ENCODE assay signal across 10 mouse cellular contexts in genomic region chr8:71593556-71594323, GRCm38 (mm10). TPM values are rescaled to one million over a fixed set of nuclear protein-coding genes. Genes with fewer than 3 reads are reported as not detected.
A peak's percentile ranks its signal among the peaks of the same experiment; 100 is the strongest.
DNase-seq lines count a peak whose midpoint lies in the region; ATAC-seq and TF ChIP-seq lines count a peak whose summit lies in the region.
"Had no signal": no experiment of that assay in that cellular context is flagged by ENCODE, and none has a peak within 500 bp of the region (broad histone marks: within the 10 kb centered on the region; RNA-seq: fewer than 3 reads in every experiment).

No protein-coding gene starts in this region.

- peaks cover 8% of the 10 kb centered on the region for H3K79me2 ChIP-seq in myocyte (ENCODE audit: control insufficient read depth, insufficient read depth)

- H3K4me2 ChIP-seq in lung, embryonic 15.5 days: peak overlapping the region; percentile 89; the same call in 1 of the 2 replicates
- H3K4me2 ChIP-seq in myocyte (ENCODE audit: low read depth): no peak overlapping the region

- H3K27me3 ChIP-seq in lung, embryonic 15.5 days: no peaks in the 10 kb centered on the region
- no peaks in the 10 kb centered on the region for H3K27me3 ChIP-seq in myocyte (ENCODE audit: control insufficient read depth, insufficient read depth, insufficient read length)

- no peak overlapping the region for H3ac ChIP-seq in myocyte (ENCODE audit: control insufficient read depth, insufficient read length)

- no peak overlapping the region for H3K27ac ChIP-seq in lung, embryonic 15.5 days

- no peak for TF ChIP-seq POLR2A in lung, adult 2 months (IDR thresholded peaks at IDR 0.05; ENCODE audit: borderline replicate concordance, extremely low read depth, low read depth, low read length)
- no peak for TF ChIP-seq POLR2A in myocyte (IDR thresholded peaks at IDR 0.05; ENCODE audit: insufficient read length, low read depth)

- ATAC-seq in lung, embryonic 15.5 days (ENCODE audit: borderline replicate concordance, extremely low read depth, low FRiP score, low TSS enrichment): no peak

- H3K9me3 ChIP-seq in lung, embryonic 15.5 days: no peaks in the 10 kb centered on the region

- DNase-seq in cerebellum, postnatal 14 days: peak; percentile 38 to 51
- no peak for DNase-seq in cerebellum, adult 18-20 months
- DNase-seq in lung, adult 2 months: no peak
- peak; percentile 52 for DNase-seq in kidney, postnatal 10 days
- no peak for DNase-seq in frontal cortex, postnatal 36 days (ENCODE audit: low spot score in 2 of 2)
- DNase-seq in thymus, postnatal 0 days (ENCODE audit: low spot score): no peak
- DNase-seq: cerebellum, adult 2 months had no signal

- no peak for TF ChIP-seq CTCF in lung, adult 2 months (IDR thresholded peaks at IDR 0.05; ENCODE audit: insufficient read depth, low read length)

- H3K36me3 ChIP-seq in lung, embryonic 15.5 days: no peaks in the 10 kb centered on the region; the same call in 1 of the 2 replicates
- H3K36me3 ChIP-seq in myocyte (ENCODE audit: control insufficient read depth, insufficient read depth): no peaks in the 10 kb centered on the region

- 88% methylated on average over 8 of the region's 8 CpGs for WGBS in lung, embryonic 15.5 days
- 87% methylated on average over 8 of the region's 8 CpGs for WGBS in lung, adult 2 months

- peak overlapping the region; percentile 72; the same call in 1 of the 2 replicates for H3K4me3 ChIP-seq in lung, embryonic 15.5 days
- H3K4me3 ChIP-seq in lung, adult 2 months (replicated peaks; ENCODE audit: extremely low read depth, low read depth, low read length): no peak overlapping the region
- H3K4me3 ChIP-seq in myocyte: peak overlapping the region; percentile 73

- no peak overlapping the region for H3K9ac ChIP-seq in lung, embryonic 15.5 days

- peaks cover 28% of the 10 kb centered on the region for H3K4me1 ChIP-seq in lung, embryonic 15.5 days
- peaks cover 7% of the 10 kb centered on the region for H3K4me1 ChIP-seq in lung, adult 2 months (ENCODE audit: control insufficient read depth, insufficient read depth, low read length)

TF ChIP-seq in myocyte, 11 proteins besides CTCF, POLR2A, EP300 and RAD21:
- TF ChIP-seq POLR2AphosphoS2 (IDR thresholded peaks at IDR 0.05; ENCODE audit: insufficient read length, low read depth) (peak; percentile 62), TCF3 (IDR thresholded peaks at IDR 0.05; ENCODE audit: insufficient read length, low read depth) (no peak), REST (IDR thresholded peaks at IDR 0.05; ENCODE audit: insufficient read depth, insufficient read length) (no peak), MAX (IDR thresholded peaks at IDR 0.05; ENCODE audit: low read depth) (no peak), TCF12 (IDR thresholded peaks at IDR 0.05; ENCODE audit: insufficient read depth, poor library complexity, severe bottlenecking) (no peak)

RNA-seq across cellular contexts. Expression of gene Pgls, which starts 1.8 kb away (rescaled TPM):
- 228 and 230 TPM in 2 replicates for polyA plus RNA-seq in lung, embryonic 15.5 days (2015; fragmentation: Nextera tagmentation; extraction: Ambion mirVana)
- 140 TPM in 2 replicates for polyA plus RNA-seq in lung, adult 2 months (2012; rRNA removed)
- polyA plus RNA-seq in myocyte (2012; fragmentation: generic; extraction: Trizol): 248 TPM
- polyA plus RNA-seq in thymus, postnatal 0 days (2015; fragmentation: Nextera tagmentation; extraction: Ambion mirVana): 340 and 346 TPM in 2 replicates

RNA-seq across cellular contexts. Expression of gene Fam129c, which starts 3.7 kb away (rescaled TPM):
- 3.1 and 3.4 TPM in 2 replicates for polyA plus RNA-seq in lung, embryonic 15.5 days (2015; fragmentation: Nextera tagmentation; extraction: Ambion mirVana)
- polyA plus RNA-seq in lung, adult 2 months (2012; rRNA removed): 4.8 and 5.4 TPM in 2 replicates
- polyA plus RNA-seq in myocyte (2012; fragmentation: generic; extraction: Trizol): 2.9 TPM
- 9.4 and 11.2 TPM in 2 replicates for polyA plus RNA-seq in thymus, postnatal 0 days (2015; fragmentation: Nextera tagmentation; extraction: Ambion mirVana)

RNA-seq across cellular contexts. Expression of gene Colgalt1, which starts 17.1 kb away (rescaled TPM):
- 77.9 and 79.3 TPM in 2 replicates for polyA plus RNA-seq in lung, embryonic 15.5 days (2015; fragmentation: Nextera tagmentation; extraction: Ambion mirVana)
- 172 and 200 TPM in 2 replicates for polyA plus RNA-seq in lung, adult 2 months (2012; rRNA removed)
- polyA plus RNA-seq in myocyte (2012; fragmentation: generic; extraction: Trizol): 87.0 TPM
- polyA plus RNA-seq in thymus, postnatal 0 days (2015; fragmentation: Nextera tagmentation; extraction: Ambion mirVana): 37.9 and 38.9 TPM in 2 replicates

RNA-seq across cellular contexts. Expression of gene Slc27a1, which starts 25.1 kb away (rescaled TPM):
- polyA plus RNA-seq in lung, embryonic 15.5 days (2015; fragmentation: Nextera tagmentation; extraction: Ambion mirVana): 34.3 and 36.7 TPM in 2 replicates
- polyA plus RNA-seq in lung, adult 2 months (2012; rRNA removed): 73.5 and 101 TPM in 2 replicates
- 33.9 TPM for polyA plus RNA-seq in myocyte (2012; fragmentation: generic; extraction: Trizol)
- 32.4 and 33.8 TPM in 2 replicates for polyA plus RNA-seq in thymus, postnatal 0 days (2015; fragmentation: Nextera tagmentation; extraction: Ambion mirVana)

RNA-seq across cellular contexts. Expression of gene Nxnl1, which starts 27.3 kb away (rescaled TPM):
- polyA plus RNA-seq in lung, embryonic 15.5 days (2015; fragmentation: Nextera tagmentation; extraction: Ambion mirVana): not detected in 2 replicates
- 0.09 TPM in 1 of 2 replicates, not detected in the other for polyA plus RNA-seq in lung, adult 2 months (2012; rRNA removed)
- polyA plus RNA-seq in myocyte (2012; fragmentation: generic; extraction: Trizol): 0.04 TPM
- 1.1 and 1.3 TPM in 2 replicates for polyA plus RNA-seq in thymus, postnatal 0 days (2015; fragmentation: Nextera tagmentation; extraction: Ambion mirVana)
- polyA plus RNA-seq: large intestine, adult 2 months had no signal

Comparison
In these comparisons a context has a peak if more than half of its experiments do, and no peak if none do; other contexts are left out.
1. DNase-seq: peak in cerebellum, postnatal 14 days (2 of 2) and kidney, postnatal 10 days (single experiment); none in cerebellum, adult 18-20 months (0 of 2), lung, adult 2 months (single experiment), frontal cortex, postnatal 36 days (0 of 2) and thymus, postnatal 0 days (single experiment).